Mouse (Mus musculus): Measurements from ENCODE around the gene Clip4.

- TF ChIP-seq CTCF (conservative IDR thresholded peaks at IDR 0.05; ENCODE audit: low read length) (no peak), POU5F1 (IDR thresholded peaks at IDR 0.05; ENCODE audit: borderline replicate concordance, low read length) (no peak), NANOG (IDR thresholded peaks at IDR 0.05; ENCODE audit: borderline replicate concordance, low read length) (no peak)
These were observed 140.8 kb downstream of the Clip4 start for GRCm38 (mm10) chr17:71909107-71909506.

Measured in E14TG2a.4 (cell line).